Mouse (Mus musculus) hematopoietic stem cell, adult 5-6 weeks (primary cell): ENCODE results near the gene Naa16. TPM values are rescaled to one million over a fixed set of nuclear protein-coding genes. Genes with fewer than 3 reads are reported as not detected.

Source experiments
- ATAC-seq, 2 experiments: fragments of 125-278 bp in 1 of 2; replicated peaks in 1 of 2; 2 replicates each; pipeline ENCODE4 v1.8.0; 2016 to 2017; ENCODE audit warnings: inconsistent platforms in 2 of 2, mild to moderate bottlenecking in 2 of 2, moderate number of reproducible peaks in 2 of 2, low read depth in 1 of 2, moderate TSS enrichment in 1 of 2; ENCODE audit not compliant: low FRiP score in 2 of 2, poor library complexity in 2 of 2, severe bottlenecking in 2 of 2, insufficient read depth in 1 of 2, low TSS enrichment in 1 of 2
- total RNA-seq: library from RNA; stranded (forward); fragments of 172-1452, 232-1000 nt; gene quantifications from 2 replicates; pipeline ENCODE4 v1.2.3, GENCODE M21; 2017

Gene Naa16
- total RNA-seq, 1 experiment from 2014 or later: 78.3 TPM

DNA sequence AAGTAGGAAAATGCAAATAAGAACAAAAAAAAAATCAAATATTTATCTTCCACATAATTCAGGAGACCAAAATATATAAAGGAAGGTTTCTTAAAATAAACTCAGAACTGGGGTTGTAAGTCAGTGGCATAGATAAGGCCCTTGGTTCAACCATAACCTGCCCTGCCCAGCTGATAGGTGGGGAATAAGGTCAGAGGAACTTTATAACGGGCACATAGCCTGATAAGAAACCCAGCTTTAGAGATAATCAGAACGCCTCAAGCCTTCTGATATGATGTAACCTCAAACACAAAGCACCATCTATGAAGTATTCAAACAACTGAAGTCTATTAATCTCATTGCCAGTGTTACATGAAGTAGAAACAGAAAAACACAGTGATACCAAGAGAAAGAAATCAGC lies 32.5 kb downstream of the Naa16 start:
- no peak for ATAC-seq

GRCm38 (mm10) chr14:79346384-79346783 lies 44.2 kb downstream of the Naa16 start:
- ATAC-seq: no peak

DNA sequence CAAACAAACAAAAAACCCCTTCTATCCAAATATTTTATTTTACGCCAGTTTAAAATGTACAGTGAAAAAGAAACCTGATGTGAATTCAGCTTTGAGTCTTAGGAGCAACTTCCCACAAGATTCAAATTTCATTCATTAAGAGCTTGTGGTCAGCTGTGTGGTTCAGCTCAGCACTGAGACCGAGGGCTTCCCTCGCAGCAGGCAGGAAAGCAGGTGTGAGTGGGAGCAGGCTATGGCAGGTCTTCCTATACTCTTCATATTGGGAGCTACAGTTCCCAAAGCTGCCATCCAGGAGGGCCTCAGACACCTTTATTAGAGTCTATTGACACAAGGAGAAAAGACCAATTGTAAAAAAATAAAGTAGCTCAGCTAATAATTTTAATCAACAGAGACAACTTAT lies 55.0 kb downstream of the Naa16 start:
- no peak for ATAC-seq

DNA sequence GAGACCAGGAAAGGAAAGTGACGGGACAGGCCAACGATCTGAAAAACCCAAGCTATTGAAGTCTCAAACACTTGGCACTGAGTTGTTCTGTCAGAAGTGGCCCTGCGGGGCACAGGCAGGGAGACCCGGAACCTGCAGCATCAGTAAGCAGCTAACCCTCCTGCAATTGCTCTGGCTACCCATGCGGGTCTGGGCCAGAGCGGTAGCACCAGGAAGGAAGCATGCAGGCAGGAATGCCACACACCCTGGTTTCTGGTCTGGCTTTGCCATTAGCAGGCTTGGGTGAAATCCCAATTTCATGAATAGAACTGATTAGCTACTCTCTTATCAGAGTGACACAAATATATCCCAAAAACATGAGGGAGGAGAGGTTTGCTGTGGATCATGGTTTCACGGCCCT lies 58.6 kb downstream of the Naa16 start:
- peak in 1 of 2 experiments; percentile 20; a peak in 1 of 4 replicates for ATAC-seq

DNA sequence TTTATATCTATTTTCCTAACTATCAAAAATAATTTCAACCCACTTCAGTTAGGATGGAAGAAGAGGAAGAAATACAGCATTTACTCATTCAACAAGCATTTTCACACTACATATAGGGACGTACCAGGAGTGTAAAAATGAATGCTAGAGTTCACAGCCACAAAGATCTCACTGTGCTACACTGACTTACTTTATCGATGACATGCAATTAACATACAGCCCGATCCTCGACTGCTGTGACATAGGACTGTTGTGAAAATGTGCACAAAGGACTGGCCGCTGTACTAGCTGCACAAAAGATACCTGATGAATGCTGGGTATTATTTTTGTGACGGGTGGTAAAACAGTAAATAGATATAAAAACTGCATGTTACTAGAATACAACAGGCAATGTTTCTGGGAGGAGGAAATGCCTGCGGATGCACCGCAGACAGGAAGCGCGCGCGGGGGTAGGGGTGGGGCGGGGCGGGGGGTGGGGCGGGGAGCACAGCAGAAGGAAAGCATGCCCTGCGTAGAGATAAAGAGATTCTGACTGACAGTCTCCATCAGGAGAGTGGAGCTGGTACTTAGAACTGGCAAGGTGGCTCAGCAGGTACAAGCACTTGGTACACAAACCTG lies 59.5 kb downstream of the Naa16 start:
- peak; percentile 68 to 73 for ATAC-seq

GRCm38 (mm10) chr14:79327033-79327432 lies 63.5 kb downstream of the Naa16 start:
- peak in 1 of 2 experiments; percentile 61; a peak in 1 of 4 replicates for ATAC-seq

GRCm38 (mm10) chr14:79324112-79324840 lies 66.3 kb downstream of the Naa16 start:
- ATAC-seq: no peak

DNA sequence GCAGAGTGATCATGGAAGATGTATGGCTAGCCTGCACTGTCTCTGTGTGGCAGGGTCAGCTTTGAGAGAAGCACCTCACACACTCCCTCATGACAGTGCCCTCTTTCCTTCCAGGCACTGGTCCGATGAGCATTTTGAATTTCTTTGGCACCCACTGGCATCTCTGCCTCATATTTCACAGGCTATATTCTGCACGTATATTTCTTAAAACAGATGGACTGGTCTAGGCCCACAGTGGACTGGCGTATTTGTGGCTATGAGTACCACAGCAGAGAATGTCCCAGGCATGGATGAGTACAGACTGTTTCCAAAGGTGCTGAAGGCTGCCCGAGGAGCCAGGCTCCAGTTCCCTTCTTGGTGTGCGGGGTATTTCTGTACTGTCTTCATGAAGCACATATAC lies 68.7 kb downstream of the Naa16 start:
- ATAC-seq: no peak

GRCm38 (mm10) chr14:79321152-79321551 lies 69.4 kb downstream of the Naa16 start:
- peak; percentile 73 to 82 for ATAC-seq

- no peak for ATAC-seq
These were observed 73.0 kb downstream of the Naa16 start for GRCm38 (mm10) chr14:79317602-79318001.

DNA sequence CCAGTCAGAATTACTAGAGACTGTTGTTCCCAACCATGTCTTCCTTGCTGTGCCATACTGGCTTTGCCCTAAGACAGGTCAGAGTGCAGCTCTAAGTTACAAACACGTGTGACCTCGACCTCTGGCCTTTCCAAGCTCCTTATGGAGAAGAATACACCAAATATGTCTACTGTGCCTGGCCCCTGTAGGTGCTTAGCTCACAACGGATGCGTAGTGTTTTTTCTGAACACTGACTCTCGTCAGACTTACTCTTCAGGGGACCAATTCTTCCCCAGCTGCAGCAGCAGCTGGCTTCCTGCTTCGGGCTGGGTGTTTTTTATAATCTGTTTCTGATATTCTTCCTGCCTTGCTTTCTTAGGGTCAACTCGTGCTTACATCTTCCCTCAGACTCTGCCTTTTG lies 74.7 kb downstream of the Naa16 start:
- no peak for ATAC-seq

- ATAC-seq: no peak
These were observed 76.2 kb downstream of the Naa16 start for GRCm38 (mm10) chr14:79314245-79315010.

DNA sequence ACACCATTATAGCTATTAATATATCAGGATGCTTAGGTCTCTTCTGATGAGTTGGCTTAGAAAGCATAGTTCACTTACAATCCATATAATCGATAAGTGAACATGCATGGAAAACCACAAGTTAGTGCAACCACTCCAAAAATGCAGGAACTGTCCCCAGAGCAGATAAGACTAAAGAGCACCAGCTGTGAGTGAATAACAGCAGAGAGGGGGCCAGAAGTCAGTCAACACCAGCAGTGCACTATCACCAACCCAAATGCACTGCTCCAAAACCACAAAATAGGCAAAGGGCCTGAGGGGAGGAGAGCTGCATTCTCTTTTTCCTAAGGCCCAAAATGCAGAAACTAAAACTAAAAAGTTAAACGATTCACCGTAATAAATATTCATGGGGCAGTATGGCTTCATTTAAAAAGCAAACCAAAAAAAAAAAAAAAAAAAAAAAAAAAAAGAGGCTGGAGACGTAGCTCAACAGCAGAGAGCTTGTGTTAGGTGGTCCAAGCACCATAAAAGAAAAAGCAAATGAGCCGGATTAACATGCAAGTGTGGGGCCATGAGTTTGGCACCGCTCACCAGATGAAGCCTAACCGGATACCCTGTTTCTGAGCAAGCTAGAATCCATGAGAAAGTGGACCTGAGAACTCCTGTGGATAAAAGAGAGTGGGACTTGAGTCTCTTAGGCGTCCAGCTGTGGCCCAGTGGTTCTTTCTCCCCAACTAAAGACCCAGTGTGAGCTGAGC lies 77.0 kb downstream of the Naa16 start:
- ATAC-seq: peak in 1 of 2 experiments; percentile 65; a peak in 1 of 4 replicates

- no peak for ATAC-seq
These were observed 77.9 kb downstream of the Naa16 start for GRCm38 (mm10) chr14:79312719-79313118.

DNA sequence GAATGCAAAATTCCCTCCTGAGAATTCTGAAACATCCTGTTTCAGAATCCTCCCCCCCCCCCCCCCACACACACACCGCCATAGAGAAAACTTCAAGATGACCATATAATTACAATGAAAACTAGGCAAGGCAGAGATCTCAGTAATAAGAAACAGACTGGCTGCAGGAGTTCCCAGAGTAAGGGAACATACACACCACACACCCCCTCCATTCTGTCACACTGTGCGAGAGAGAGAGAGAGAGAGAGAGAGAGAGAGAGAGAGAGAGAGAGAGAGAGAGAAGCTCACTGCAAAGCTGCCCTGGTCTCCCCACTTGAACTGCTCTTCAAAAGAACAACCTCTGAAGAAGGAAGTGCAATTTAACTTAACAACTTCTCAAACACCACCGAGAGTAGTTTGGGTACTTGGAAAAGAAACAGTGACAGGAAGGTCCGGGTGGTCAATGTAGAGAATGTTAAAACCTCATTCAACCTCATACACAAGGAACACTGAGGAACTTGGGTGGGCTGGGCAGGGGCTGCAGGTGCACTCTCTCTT lies 78.6 kb downstream of the Naa16 start:
- ATAC-seq: no peak

GRCm38 (mm10) chr14:79309115-79309514 lies 81.5 kb downstream of the Naa16 start:
- ATAC-seq: no peak

DNA sequence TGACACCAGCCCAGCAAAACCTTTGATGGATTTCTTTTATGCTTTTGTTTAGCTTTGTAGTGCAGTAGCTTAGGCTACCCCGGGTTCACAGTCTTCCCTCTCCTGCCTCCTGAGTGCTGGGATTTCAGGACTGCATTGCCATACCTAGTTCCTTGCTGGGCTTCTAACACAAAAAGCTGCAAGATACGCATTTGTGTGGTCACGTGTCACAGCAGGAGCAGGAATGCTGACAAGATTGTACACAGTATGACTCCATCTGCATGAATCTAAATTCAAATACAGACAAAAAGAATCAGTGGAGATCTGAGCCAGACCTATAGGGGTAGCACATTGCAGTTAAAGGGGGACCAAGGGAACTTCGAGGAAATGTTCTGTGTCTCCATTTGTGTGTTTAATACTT lies 82.2 kb downstream of the Naa16 start:
- no peak for ATAC-seq
